Mouse (Mus musculus): ENCODE measurements at regions not wholly inside any gene's neighbourhood (a gene's known extent, or its start where the extent isn't known, plus 50 kb on each side); places are given as distances from the start of the nearest gene placed in this dataset.

- no peak for DNase-seq (ENCODE audit: low spot score)
- ATAC-seq (ENCODE audit: extremely low read depth, insufficient number of reproducible peaks, low FRiP score, poor library complexity, severe bottlenecking), result no peak
- H3K36me3 ChIP-seq (replicated peaks), result no peaks in the 10 kb centered on the region
- H3K9me3 ChIP-seq (replicated peaks), result peaks cover 29% of the 10 kb centered on the region
- no peak overlapping the region for H3K4me3 ChIP-seq (ENCODE audit: low read depth, low read length)
- TF ChIP-seq GATA1 (IDR thresholded peaks at IDR 0.05; ENCODE audit: borderline replicate concordance, low read length) (no peak), CTCF (IDR thresholded peaks at IDR 0.05; ENCODE audit: low read depth, low read length) (no peak), GATA2 (IDR thresholded peaks at IDR 0.05; ENCODE audit: borderline replicate concordance, low read depth, low read length) (no peak), POLR2AphosphoS5 (IDR thresholded peaks at IDR 0.05; ENCODE audit: insufficient replicate concordance, low read depth, low read length) (no peak), TAL1 (conservative IDR thresholded peaks at IDR 0.05; ENCODE audit: low read depth, low read length) (no peak)
- H3K4me1 ChIP-seq (ENCODE audit: insufficient read depth, low read depth, low read length), result no peaks in the 10 kb centered on the region
- no peaks in the 10 kb centered on the region for H3K27me3 ChIP-seq (ENCODE audit: insufficient read depth, low read length)
These were observed 186.9 kb downstream of the Cog6 start for GRCm38 (mm10) chr3:52830101-52830500.

- TF ChIP-seq CTCF (IDR thresholded peaks at IDR 0.05; ENCODE audit: low read depth, low read length), result no peak
- no peak for TF ChIP-seq GATA1 (IDR thresholded peaks at IDR 0.05; ENCODE audit: borderline replicate concordance, low read length)
- TF ChIP-seq GATA2 (IDR thresholded peaks at IDR 0.05; ENCODE audit: borderline replicate concordance, low read depth, low read length), result no peak
- TF ChIP-seq POLR2AphosphoS5 (IDR thresholded peaks at IDR 0.05; ENCODE audit: insufficient replicate concordance, low read depth, low read length), result no peak
- no peak for TF ChIP-seq TAL1 (conservative IDR thresholded peaks at IDR 0.05; ENCODE audit: low read depth, low read length)
- H3K9me3 ChIP-seq (replicated peaks), result peaks cover 27% of the 10 kb centered on the region
These were observed 188.0 kb downstream of the Cog6 start for GRCm38 (mm10) chr3:52829069-52829468.

GRCm38 (mm10) chr3:52828473-52828872 lies 188.6 kb downstream of the Cog6 start:
- Histone ChIP-seq H3K9me3 (replicated peaks) (peaks cover 24% of the 10 kb centered on the region), H3K27me3 (ENCODE audit: insufficient read depth, low read length) (no peaks in the 10 kb centered on the region), H3K4me1 (ENCODE audit: insufficient read depth, low read depth, low read length) (no peaks in the 10 kb centered on the region), H3K4me3 (ENCODE audit: low read depth, low read length) (no peak overlapping the region), H3K36me3 (replicated peaks) (no peaks in the 10 kb centered on the region)
- ATAC-seq (ENCODE audit: extremely low read depth, insufficient number of reproducible peaks, low FRiP score, poor library complexity, severe bottlenecking) (no peak), DNase-seq (ENCODE audit: low spot score) (no peak)
- no peak for TF ChIP-seq POLR2AphosphoS5 (IDR thresholded peaks at IDR 0.05; ENCODE audit: insufficient replicate concordance, low read depth, low read length)
- TF ChIP-seq CTCF (IDR thresholded peaks at IDR 0.05; ENCODE audit: low read depth, low read length), result no peak
- TF ChIP-seq TAL1 (conservative IDR thresholded peaks at IDR 0.05; ENCODE audit: low read depth, low read length), result no peak
- TF ChIP-seq GATA1 (IDR thresholded peaks at IDR 0.05; ENCODE audit: borderline replicate concordance, low read length), result no peak
- no peak for TF ChIP-seq GATA2 (IDR thresholded peaks at IDR 0.05; ENCODE audit: borderline replicate concordance, low read depth, low read length)

More at GRCm38 (mm10) chr3:52829069-52829468, 188.0 kb downstream of the Cog6 start:
- ATAC-seq (ENCODE audit: extremely low read depth, insufficient number of reproducible peaks, low FRiP score, poor library complexity, severe bottlenecking) (no peak), DNase-seq (ENCODE audit: low spot score) (no peak)
- no peak overlapping the region for H3K4me3 ChIP-seq (ENCODE audit: low read depth, low read length)
- no peaks in the 10 kb centered on the region for H3K36me3 ChIP-seq (replicated peaks)
- no peaks in the 10 kb centered on the region for H3K4me1 ChIP-seq (ENCODE audit: insufficient read depth, low read depth, low read length)
- H3K27me3 ChIP-seq (ENCODE audit: insufficient read depth, low read length), result no peaks in the 10 kb centered on the region

GRCm38 (mm10) chr3:52822848-52823247 lies 194.2 kb downstream of the Cog6 start:
- Histone ChIP-seq H3K4me3 (ENCODE audit: low read depth, low read length) (no peak overlapping the region), H3K27me3 (ENCODE audit: insufficient read depth, low read length) (no peaks in the 10 kb centered on the region), H3K4me1 (ENCODE audit: insufficient read depth, low read depth, low read length) (no peaks in the 10 kb centered on the region), H3K36me3 (replicated peaks) (no peaks in the 10 kb centered on the region), H3K9me3 (replicated peaks) (peaks cover 18% of the 10 kb centered on the region)
- TF ChIP-seq GATA2 (IDR thresholded peaks at IDR 0.05; ENCODE audit: borderline replicate concordance, low read depth, low read length) (no peak), CTCF (IDR thresholded peaks at IDR 0.05; ENCODE audit: low read depth, low read length) (no peak), POLR2AphosphoS5 (IDR thresholded peaks at IDR 0.05; ENCODE audit: insufficient replicate concordance, low read depth, low read length) (no peak), TAL1 (conservative IDR thresholded peaks at IDR 0.05; ENCODE audit: low read depth, low read length) (no peak), GATA1 (IDR thresholded peaks at IDR 0.05; ENCODE audit: borderline replicate concordance, low read length) (no peak)
- no peak for DNase-seq (ENCODE audit: low spot score)
- ATAC-seq (ENCODE audit: extremely low read depth, insufficient number of reproducible peaks, low FRiP score, poor library complexity, severe bottlenecking), result no peak

- no peak for DNase-seq (ENCODE audit: low spot score)
- H3K9me3 ChIP-seq (replicated peaks), result peaks cover 21% of the 10 kb centered on the region
- ATAC-seq (ENCODE audit: extremely low read depth, insufficient number of reproducible peaks, low FRiP score, poor library complexity, severe bottlenecking), result no peak
- no peaks in the 10 kb centered on the region for H3K4me1 ChIP-seq (ENCODE audit: insufficient read depth, low read depth, low read length)
- H3K4me3 ChIP-seq (ENCODE audit: low read depth, low read length), result no peak overlapping the region
- TF ChIP-seq GATA1 (IDR thresholded peaks at IDR 0.05; ENCODE audit: borderline replicate concordance, low read length) (no peak), GATA2 (IDR thresholded peaks at IDR 0.05; ENCODE audit: borderline replicate concordance, low read depth, low read length) (no peak), CTCF (IDR thresholded peaks at IDR 0.05; ENCODE audit: low read depth, low read length) (no peak), POLR2AphosphoS5 (IDR thresholded peaks at IDR 0.05; ENCODE audit: insufficient replicate concordance, low read depth, low read length) (no peak), TAL1 (conservative IDR thresholded peaks at IDR 0.05; ENCODE audit: low read depth, low read length) (no peak)
- H3K27me3 ChIP-seq (ENCODE audit: insufficient read depth, low read length), result no peaks in the 10 kb centered on the region
- H3K36me3 ChIP-seq (replicated peaks), result no peaks in the 10 kb centered on the region
These were observed 195.6 kb downstream of the Cog6 start for GRCm38 (mm10) chr3:52821450-52821849.

- no peak for TF ChIP-seq CTCF (IDR thresholded peaks at IDR 0.05; ENCODE audit: low read depth, low read length)
- TF ChIP-seq POLR2AphosphoS5 (IDR thresholded peaks at IDR 0.05; ENCODE audit: insufficient replicate concordance, low read depth, low read length), result no peak
- no peak for TF ChIP-seq GATA2 (IDR thresholded peaks at IDR 0.05; ENCODE audit: borderline replicate concordance, low read depth, low read length)
- no peak for TF ChIP-seq GATA1 (IDR thresholded peaks at IDR 0.05; ENCODE audit: borderline replicate concordance, low read length)
- TF ChIP-seq TAL1 (conservative IDR thresholded peaks at IDR 0.05; ENCODE audit: low read depth, low read length), result no peak
- H3K27me3 ChIP-seq (ENCODE audit: insufficient read depth, low read length), result no peaks in the 10 kb centered on the region
- H3K36me3 ChIP-seq (replicated peaks), result no peaks in the 10 kb centered on the region
- H3K9me3 ChIP-seq (replicated peaks), result peaks cover 27% of the 10 kb centered on the region
- H3K4me3 ChIP-seq (ENCODE audit: low read depth, low read length), result no peak overlapping the region
- H3K4me1 ChIP-seq (ENCODE audit: insufficient read depth, low read depth, low read length), result no peaks in the 10 kb centered on the region
- DNase-seq (ENCODE audit: low spot score) (no peak), ATAC-seq (ENCODE audit: extremely low read depth, insufficient number of reproducible peaks, low FRiP score, poor library complexity, severe bottlenecking) (no peak)
These were observed 198.6 kb downstream of the Cog6 start for GRCm38 (mm10) chr3:52818401-52818800.
